Mouse (Mus musculus) olfactory bulb, adult 2 months (tissue): ENCODE results near the gene Prss36. TPM values are rescaled to one million over a fixed set of nuclear protein-coding genes. Genes with fewer than 3 reads are reported as not detected.

Source experiments
- H3K27ac ChIP-seq: fragments of 200-500 bp; 2 replicates; pipeline ENCODE4 v1.5.1; 2012; ENCODE audit warnings: low read depth, low read length; ENCODE audit not compliant: insufficient read depth
- H3K4me1 ChIP-seq: fragments of 200-500 bp; 2 replicates; pipeline ENCODE4 v1.6.1; 2012; ENCODE audit warnings: low read length; ENCODE audit not compliant: control insufficient read depth, insufficient read depth
- H3K4me3 ChIP-seq: fragments of 200-500 bp; 2 replicates; pipeline ENCODE4 v1.5.1; 2012; ENCODE audit warnings: mild to moderate bottlenecking, low read depth, low read length, moderate library complexity; ENCODE audit not compliant: insufficient read depth
- CTCF ChIP-seq: fragments of 200-500 bp; IDR thresholded peaks from 2 replicates; pipeline ENCODE4 v1.5.1; 2012; ENCODE audit warnings: low read depth, mild to moderate bottlenecking, low read length, moderate library complexity; ENCODE audit not compliant: insufficient read depth
- POLR2A ChIP-seq: fragments of 200-500 bp; IDR thresholded peaks from 2 replicates; pipeline ENCODE4 v1.6.1; 2012; ENCODE audit warnings: mild to moderate bottlenecking, low read depth, low read length, moderate library complexity; ENCODE audit not compliant: insufficient read depth
- WGBS: fragments of 180-500 bp; shearing (Covaris S2); methylation state at CpG from one replicate; pipeline ENCODE4 v1.1.7; 2018; 5-methylcytosine and 5-hydroxymethylcytosine counted together
- polyA plus RNA-seq: library from polyadenylated mRNA; stranded (reverse); fragments of >200 nt; gene quantifications from 2 replicates; pipeline ENCODE4 v1.2.4, GENCODE M21; 2012; ENCODE audit warnings: low replicate concordance; ENCODE audit not compliant: missing spikeins, insufficient read depth, insufficient read length

Gene Prss36
- polyA plus RNA-seq, 1 experiment: not detected

- WGBS: 25% methylated on average over 4 of the region's 4 CpGs
- no peaks in the 10 kb centered on the region; the same call in 1 of the 2 replicates for H3K4me1 ChIP-seq
- no peak for TF ChIP-seq CTCF
- TF ChIP-seq POLR2A: no peak
- H3K4me3 ChIP-seq: peak overlapping the region; percentile 68
- no peak overlapping the region for H3K27ac ChIP-seq
These were observed 33.6 kb downstream of the Prss36 start for GRCm38 (mm10) chr7:127912938-127913337.

GRCm38 (mm10) chr7:127912190-127912871 is 34.2 kb downstream of the Prss36 start, which contains the start of gene Kat8:
Gene Kat8, plus strand, starts transcription at chr7:127912516.
- WGBS: under 1% methylated on average over 40 of the region's 40 CpGs
- peak within 1 kb of the TSS; percentile 88 for H3K27ac ChIP-seq
- H3K4me1 ChIP-seq: no peaks in the 10 kb centered on the region; the same call in 1 of the 2 replicates
- H3K4me3 ChIP-seq: peak within 1 kb of the TSS; percentile 68
- TF ChIP-seq POLR2A (peak; percentile 72), CTCF (no peak)

GRCm38 (mm10) chr7:127908656-127909055 is 37.9 kb downstream of the Prss36 start:
- WGBS: 90% methylated on average over 4 of the region's 4 CpGs

GRCm38 (mm10) chr7:127907939-127908338 is 38.6 kb downstream of the Prss36 start:
- 91% methylated on average over 12 of the region's 12 CpGs for WGBS
- H3K27ac ChIP-seq: no peak overlapping the region
- H3K4me1 ChIP-seq: peaks cover 12% of the 10 kb centered on the region
- H3K4me3 ChIP-seq: no peak overlapping the region
- TF ChIP-seq POLR2A (no peak), CTCF (no peak)

More at GRCm38 (mm10) chr7:127908656-127909055, 37.9 kb downstream of the Prss36 start:
- Histone ChIP-seq H3K4me1 (peaks cover 12% of the 10 kb centered on the region), H3K4me3 (no peak overlapping the region), H3K27ac (no peak overlapping the region)
- TF ChIP-seq CTCF (no peak), POLR2A (no peak)

GRCm38 (mm10) chr7:127903971-127904796 is 42.3 kb downstream of the Prss36 start, which contains the start of gene Bckdk:
Gene Bckdk, plus strand, starts transcription at chr7:127904082.
- WGBS: 4% methylated on average over 38 of the region's 38 CpGs
- Histone ChIP-seq H3K4me3 (peak within 1 kb of the TSS; percentile 91), H3K27ac (peak within 1 kb of the TSS; percentile 97), H3K4me1 (peaks cover 12% of the 10 kb centered on the region)
- TF ChIP-seq CTCF (no peak), POLR2A (peak; percentile 79)

- TF ChIP-seq POLR2A: no peak
- no peak for TF ChIP-seq CTCF
- Histone ChIP-seq H3K4me1 (peaks cover 12% of the 10 kb centered on the region), H3K27ac (no peak overlapping the region), H3K4me3 (no peak overlapping the region)
- WGBS: 78% methylated on average over 2 of the region's 2 CpGs
These were observed 44.8 kb downstream of the Prss36 start for GRCm38 (mm10) chr7:127901772-127902171.

GRCm38 (mm10) chr7:127899997-127900396 is 46.5 kb downstream of the Prss36 start:
- TF ChIP-seq POLR2A: no peak
- no peak for TF ChIP-seq CTCF
- 45% methylated on average over 7 of the region's 7 CpGs for WGBS
- no peak overlapping the region for H3K27ac ChIP-seq
- peaks cover 8% of the 10 kb centered on the region for H3K4me1 ChIP-seq
- no peak overlapping the region for H3K4me3 ChIP-seq

GRCm38 (mm10) chr7:127898179-127898956 is 48.2 kb downstream of the Prss36 start:
- WGBS: 37% methylated on average over 10 of the region's 10 CpGs
- TF ChIP-seq CTCF (no peak), POLR2A (no peak)
- no peak overlapping the region for H3K27ac ChIP-seq
- no peak overlapping the region for H3K4me3 ChIP-seq
- H3K4me1 ChIP-seq: peaks cover 6% of the 10 kb centered on the region
